Mouse (Mus musculus) right cerebral cortex, postnatal 14 days (tissue): ENCODE measurements around the gene Ephb1.

ENCODE experiments used
- DNase-seq: peaks from one replicate; pipeline ENCODE4 v3.0.0; 2022

Gene Ephb1

GRCm38 (mm10) chr9:102130506-102130905 is 224.0 kb downstream of the Ephb1 start:
- no peak for DNase-seq

GRCm38 (mm10) chr9:102126510-102126909 is 228.0 kb downstream of the Ephb1 start:
- no peak for DNase-seq

GRCm38 (mm10) chr9:102122880-102123453 is 231.5 kb downstream of the Ephb1 start:
- no peak for DNase-seq

GRCm38 (mm10) chr9:102119422-102119821 is 235.1 kb downstream of the Ephb1 start:
- no peak for DNase-seq

GRCm38 (mm10) chr9:102115326-102115725 is 239.2 kb downstream of the Ephb1 start:
- DNase-seq = no peak

GRCm38 (mm10) chr9:102111471-102111870 is 243.0 kb downstream of the Ephb1 start:
- no peak for DNase-seq

- peak; percentile 56 for DNase-seq
Measured at GRCm38 (mm10) chr9:102107978-102108377, 246.5 kb downstream of the Ephb1 start.

- no peak for DNase-seq
Measured at GRCm38 (mm10) chr9:102107213-102107612, 247.3 kb downstream of the Ephb1 start.

- DNase-seq = no peak
Measured at GRCm38 (mm10) chr9:102096825-102097224, 257.7 kb downstream of the Ephb1 start.

GRCm38 (mm10) chr9:102088598-102088997 is 265.9 kb downstream of the Ephb1 start:
- DNase-seq = no peak

GRCm38 (mm10) chr9:102086053-102086706 is 268.3 kb downstream of the Ephb1 start:
- no peak for DNase-seq

- DNase-seq = no peak
Measured at GRCm38 (mm10) chr9:102085477-102085876, 269.0 kb downstream of the Ephb1 start.

- DNase-seq = no peak
Measured at GRCm38 (mm10) chr9:102080934-102081333, 273.6 kb downstream of the Ephb1 start.

GRCm38 (mm10) chr9:102079151-102079550 is 275.3 kb downstream of the Ephb1 start:
- DNase-seq = no peak

GRCm38 (mm10) chr9:102078238-102078637 is 276.3 kb downstream of the Ephb1 start:
- no peak for DNase-seq

GRCm38 (mm10) chr9:102075539-102075938 is 279.0 kb downstream of the Ephb1 start:
- DNase-seq = no peak

GRCm38 (mm10) chr9:102073404-102073803 is 281.1 kb downstream of the Ephb1 start:
- DNase-seq = no peak

GRCm38 (mm10) chr9:102069151-102069882 is 285.2 kb downstream of the Ephb1 start:
- no peak for DNase-seq

GRCm38 (mm10) chr9:102066601-102067000 is 287.9 kb downstream of the Ephb1 start:
- DNase-seq = no peak

- DNase-seq = no peak
Measured at GRCm38 (mm10) chr9:102045886-102046285, 308.6 kb downstream of the Ephb1 start.

GRCm38 (mm10) chr9:102045111-102045861 is 309.2 kb downstream of the Ephb1 start:
- DNase-seq = no peak

- no peak for DNase-seq
Measured at GRCm38 (mm10) chr9:102039011-102039733, 315.3 kb downstream of the Ephb1 start.

- no peak for DNase-seq
Measured at GRCm38 (mm10) chr9:102036132-102036531, 318.4 kb downstream of the Ephb1 start.
